Mouse (Mus musculus) CH12.LX (cell line): ENCODE data around the gene Mettl27. TPM values are rescaled to one million over a fixed set of nuclear protein-coding genes. Genes with fewer than 3 reads are reported as not detected.

Source experiments
- DNase-seq: peaks from one replicate; pipeline ENCODE4 v3.0.0-alpha.2; 2013; ENCODE audit errors: extremely low read depth
- H3K27ac ChIP-seq: 2 replicates; pipeline ENCODE4 v1.5.1; 2012; ENCODE audit warnings: low read depth, mild to moderate bottlenecking, control low read depth, moderate library complexity; ENCODE audit not compliant: insufficient read depth
- H3K27me3 ChIP-seq: replicated peaks from 2 replicates; pipeline ENCODE3; 2012; ENCODE audit warnings: inconsistent platforms
- H3K36me3 ChIP-seq, 2 experiments: replicated peaks in 1 of 2; 2 replicates each; pipeline versions ENCODE3 to v1.6.1; 2012; ENCODE audit warnings: inconsistent platforms in 1 of 2, low read length in 1 of 2, mild to moderate bottlenecking in 1 of 2, mixed read lengths in 1 of 2, moderate library complexity in 1 of 2; ENCODE audit not compliant: control insufficient read depth in 1 of 2, insufficient read depth in 1 of 2
- H3K4me1 ChIP-seq, 2 experiments: 2 replicates each; pipeline ENCODE4 v1.6.1; 2012; ENCODE audit warnings: inconsistent platforms in 1 of 2, moderate library complexity in 1 of 2; ENCODE audit not compliant: insufficient read depth in 2 of 2, control insufficient read depth in 1 of 2
- H3K4me2 ChIP-seq: 2 replicates; pipeline ENCODE4 v1.6.1; 2012; ENCODE audit warnings: low read depth, mild to moderate bottlenecking, control low read depth; ENCODE audit not compliant: poor library complexity, insufficient read depth, severe bottlenecking
- H3K4me3 ChIP-seq, 3 experiments: fragments of 150-350 bp in 1 of 3; sonication (generic) in 1 of 3; replicated peaks in 1 of 3; 2 replicates each; pipeline versions ENCODE3 to v1.5.1; 2011 to 2012; ENCODE audit warnings: low read depth in 2 of 3, low read length in 2 of 3, mild to moderate bottlenecking in 2 of 3, moderate library complexity in 2 of 3, control low read depth in 1 of 3, improper control_type of control experiment in 1 of 3, inconsistent platforms in 1 of 3, mixed read lengths in 1 of 3; ENCODE audit not compliant: poor library complexity in 1 of 3
- H3K79me2 ChIP-seq: replicated peaks from 2 replicates; pipeline ENCODE4 v1.6.1; 2012; ENCODE audit warnings: mild to moderate bottlenecking, moderate library complexity; ENCODE audit not compliant: control insufficient read depth, poor library complexity, insufficient read depth, severe bottlenecking; ENCODE audit errors: extremely low read depth
- H3K9ac ChIP-seq: 2 replicates; pipeline ENCODE4 v1.6.1; 2012; ENCODE audit warnings: low read depth, mild to moderate bottlenecking, control low read depth, moderate library complexity; ENCODE audit not compliant: insufficient read depth
- H3K9me3 ChIP-seq: replicated peaks from 2 replicates; pipeline ENCODE3; 2012; ENCODE audit warnings: low read length, inconsistent platforms, mixed read lengths
- BHLHE40 ChIP-seq: IDR thresholded peaks from 2 replicates; pipeline ENCODE4 v1.6.1; 2011; ENCODE audit warnings: mild to moderate bottlenecking, low read depth, low read length, improper control_type of control experiment
- CHD1 ChIP-seq: IDR thresholded peaks from 2 replicates; pipeline ENCODE4 v1.6.1; 2012; ENCODE audit warnings: low read depth, low read length, improper control_type of control experiment, inconsistent platforms
- CHD2 ChIP-seq: IDR thresholded peaks from 2 replicates; pipeline ENCODE4 v1.6.1; 2011; ENCODE audit warnings: low read length, improper control_type of control experiment
- E2F4 ChIP-seq: IDR thresholded peaks from 2 replicates; pipeline ENCODE4 v1.6.1; 2011; ENCODE audit warnings: low read depth, low read length, improper control_type of control experiment; ENCODE audit not compliant: insufficient replicate concordance
- ELF1 ChIP-seq: IDR thresholded peaks from 2 replicates; pipeline ENCODE4 v1.6.1; 2014; ENCODE audit warnings: low read depth, mild to moderate bottlenecking, inconsistent platforms, low read length, improper control_type of control experiment
- EP300 ChIP-seq: IDR thresholded peaks from 2 replicates; pipeline ENCODE4 v1.6.1; 2011; ENCODE audit warnings: low read length, improper control_type of control experiment
- ETS1 ChIP-seq: conservative IDR thresholded peaks from 2 replicates; pipeline ENCODE4 v1.6.1; 2012; ENCODE audit warnings: low read depth, mild to moderate bottlenecking, inconsistent platforms, low read length, improper control_type of control experiment, moderate library complexity
- IRF4 ChIP-seq: IDR thresholded peaks from 2 replicates; pipeline ENCODE4 v1.6.1; 2014; ENCODE audit warnings: low read depth, mild to moderate bottlenecking, inconsistent platforms, low read length, improper control_type of control experiment
- MAFK ChIP-seq: IDR thresholded peaks from 2 replicates; pipeline ENCODE4 v1.6.1; 2011; ENCODE audit warnings: low read length, improper control_type of control experiment; ENCODE audit not compliant: insufficient replicate concordance
- MAX ChIP-seq: IDR thresholded peaks from 2 replicates; pipeline ENCODE4 v1.6.1; 2011; ENCODE audit warnings: low read length, improper control_type of control experiment
- MEF2A ChIP-seq: IDR thresholded peaks from 2 replicates; pipeline ENCODE4 v1.6.1; 2014; ENCODE audit warnings: low read depth, mild to moderate bottlenecking, inconsistent platforms, low read length, improper control_type of control experiment, borderline replicate concordance
- NELFE ChIP-seq: IDR thresholded peaks from 2 replicates; pipeline ENCODE4 v1.6.1; 2011; ENCODE audit warnings: low read depth, low read length, improper control_type of control experiment
- NRF1 ChIP-seq: IDR thresholded peaks from 2 replicates; pipeline ENCODE4 v1.6.1; 2014; ENCODE audit warnings: low read depth, mild to moderate bottlenecking, inconsistent platforms, low read length, improper control_type of control experiment, moderate library complexity
- POLR2A ChIP-seq: IDR thresholded peaks from 2 replicates; pipeline ENCODE4 v1.6.1; 2011; ENCODE audit warnings: low read depth, mild to moderate bottlenecking, improper control_type of control experiment, low read length
- RAD21 ChIP-seq: IDR thresholded peaks from 2 replicates; pipeline ENCODE4 v1.6.1; 2011; ENCODE audit warnings: low read depth, mild to moderate bottlenecking, low read length, improper control_type of control experiment, moderate library complexity
- SIN3A ChIP-seq: IDR thresholded peaks from 2 replicates; pipeline ENCODE4 v1.6.1; 2012; ENCODE audit warnings: low read length, improper control_type of control experiment, inconsistent platforms
- UBTF ChIP-seq: IDR thresholded peaks from 2 replicates; pipeline ENCODE4 v1.6.1; 2012; ENCODE audit warnings: low read depth, mild to moderate bottlenecking, inconsistent platforms, low read length, improper control_type of control experiment, moderate library complexity
- USF2 ChIP-seq: conservative IDR thresholded peaks from 2 replicates; pipeline ENCODE4 v1.6.1; 2011; ENCODE audit warnings: low read depth, low read length, improper control_type of control experiment
- ZC3H11A ChIP-seq: IDR thresholded peaks from 2 replicates; pipeline ENCODE4 v1.6.1; 2012; ENCODE audit warnings: low read depth, mild to moderate bottlenecking, inconsistent platforms, low read length, improper control_type of control experiment
- ZKSCAN1 ChIP-seq: IDR thresholded peaks from 2 replicates; pipeline ENCODE4 v1.6.1; 2012; ENCODE audit warnings: low read depth, inconsistent platforms, low read length, improper control_type of control experiment, borderline replicate concordance
- dilution Hi-C: fragments of 300-500 bp; cut with MboI; formaldehyde crosslinking; loops from 2 replicates; pipeline ENCODE4 v1.14.3; 2020; ENCODE audit warnings: low sequenced_read_pairs; ENCODE audit not compliant: extremely low pct_unique_long_range_greater_than_20kb, extremely low pct_ligation_motif_present
- in situ Hi-C: fragments of 300-500 bp; cut with MboI; formaldehyde crosslinking; loops from 3 replicates; pipeline ENCODE4 v1.14.3; 2019; ENCODE audit warnings: low sequenced_read_pairs, low pct_ligation_motif_present, low pct_unique_long_range_greater_than_20kb, mixed read lengths
- polyA plus RNA-seq: library from polyadenylated mRNA; unstranded; fragments of >175 nt; gene quantifications from 2 replicates; pipeline ENCODE4 v1.2.1, GENCODE M21; 2012; ENCODE audit warnings: low read depth; ENCODE audit not compliant: insufficient read length
- total RNA-seq, 2 experiments: library from RNA; depleted of rRNA; stranded (reverse); fragments of 300-350 nt in 1 of 2; fragments of >200 nt in 1 of 2; gene quantifications; 2 replicates each; pipeline ENCODE4 v1.2.3; 2012 to 2014

Gene Mettl27
- total and polyA plus RNA-seq, 3 experiments = 0.73 to 1.9 (median 0.93) TPM

- Histone ChIP-seq H3K9me3 (no peaks in the 10 kb centered on the region), H3K4me2 (no peak overlapping the region), H3K36me3 (no peaks in the 10 kb centered on the region), H3K79me2 (no peaks in the 10 kb centered on the region), H3K4me1 (peaks cover 4 to 31% of the 10 kb centered on the region in 2 experiments; a peak in 3 of 4 replicates), H3K27me3 (no peaks in the 10 kb centered on the region), H3K9ac (no peak overlapping the region), H3K4me3 (no peak overlapping the region), H3K27ac (no peak overlapping the region)
- dilution Hi-C loops (no loop called here), in situ Hi-C loops (no loop called here)
- DNase-seq = no peak
- TF ChIP-seq MAFK (no peak), NELFE (no peak), ELF1 (no peak), MEF2A (no peak), UBTF (no peak), CHD2 (no peak), ZC3H11A (no peak), E2F4 (no peak), ZKSCAN1 (no peak), BHLHE40 (no peak)
Observed at GRCm38 (mm10) chr5:134959114-134959513, 26.9 kb downstream of the Mettl27 start.

GRCm38 (mm10) chr5:134960430-134960829, 28.3 kb downstream of the Mettl27 start:
- no peaks in the 10 kb centered on the region for H3K27me3 ChIP-seq
- H3K4me2 ChIP-seq = no peak overlapping the region
- no peaks in the 10 kb centered on the region for H3K79me2 ChIP-seq
- H3K36me3 ChIP-seq = no peaks in the 10 kb centered on the region
- DNase-seq = no peak
- no peak overlapping the region for H3K9ac ChIP-seq
- H3K27ac ChIP-seq = no peak overlapping the region
- peaks cover 4 to 31% of the 10 kb centered on the region in 2 experiments; a peak in 3 of 4 replicates for H3K4me1 ChIP-seq
- no peak overlapping the region for H3K4me3 ChIP-seq
- TF ChIP-seq POLR2A (no peak), IRF4 (no peak), MAFK (no peak)
- no peaks in the 10 kb centered on the region for H3K9me3 ChIP-seq
- in situ Hi-C loops = loop anchor here (5.0 kb wide), 1 partner anchor 43 kb away; the partner anchor contains the start of gene Cldn13
- dilution Hi-C loops = no loop called here

- no peak for TF ChIP-seq NRF1
- no peak for TF ChIP-seq SIN3A
- TF ChIP-seq CHD2 = no peak
- TF ChIP-seq E2F4 = no peak
- TF ChIP-seq CHD1 = no peak
- no peak for TF ChIP-seq EP300
- no peak for TF ChIP-seq USF2
- TF ChIP-seq ELF1 = no peak
- TF ChIP-seq MAX = no peak
- TF ChIP-seq RAD21 = no peak
- no peak for TF ChIP-seq ZC3H11A
- no peak for TF ChIP-seq ETS1
- peaks cover 4 to 39% of the 10 kb centered on the region in 2 experiments; a peak in 3 of 4 replicates for H3K4me1 ChIP-seq
- dilution Hi-C loops (no loop called here), in situ Hi-C loops (loop anchor here (5.0 kb wide), 1 partner anchor 44 kb away; the partner anchor contains the start of gene Cldn13)
- DNase-seq = no peak
- no peaks in the 10 kb centered on the region for H3K27me3 ChIP-seq
- H3K9me3 ChIP-seq = no peaks in the 10 kb centered on the region
- no peaks in the 10 kb centered on the region for H3K79me2 ChIP-seq
- no peak overlapping the region for H3K27ac ChIP-seq
- H3K9ac ChIP-seq = no peak overlapping the region
- no peaks in the 10 kb centered on the region for H3K36me3 ChIP-seq
- H3K4me3 ChIP-seq = no peak overlapping the region
- no peak overlapping the region for H3K4me2 ChIP-seq
Observed at GRCm38 (mm10) chr5:134961519-134961918, 29.4 kb downstream of the Mettl27 start.
